Mouse (Mus musculus) bone marrow macrophage, adult 2 months (primary cell): Measurements from ENCODE around the gene Ubr4.

Experiments used
- CTCF ChIP-seq: IDR thresholded peaks from 2 replicates; pipeline ENCODE4 v1.5.1; 2012; ENCODE audit warnings: low read depth, mild to moderate bottlenecking, low read length, moderate library complexity
- POLR2A ChIP-seq: IDR thresholded peaks from 2 replicates; pipeline ENCODE4 v1.6.1; 2012; ENCODE audit warnings: mild to moderate bottlenecking, low read depth, low read length, borderline replicate concordance

GRCm38 (mm10) chr4:139380207-139380748, 27.9 kb downstream of the Ubr4 start:
- no peak for TF ChIP-seq CTCF
- TF ChIP-seq POLR2A = no peak
